Mouse (Mus musculus) megakaryocyte, embryonic 14.5 days (primary cell): ENCODE data around the gene Dnmt3b. TPM values are rescaled to one million over a fixed set of nuclear protein-coding genes. Genes with fewer than 3 reads are reported as not detected.
"Not testable (repeated sequence)": the region's sequence is repeated elsewhere in the genome, so short reads cannot be mapped to it uniquely, and the experiment has no call there.

ENCODE experiments used
- H3K27me3 ChIP-seq: replicated peaks from 2 replicates; pipeline ENCODE3; 2012; ENCODE audit warnings: inconsistent platforms
- H3K36me3 ChIP-seq: replicated peaks from 2 replicates; pipeline ENCODE3; 2012; ENCODE audit warnings: low read length, inconsistent platforms, mixed read lengths
- H3K4me1 ChIP-seq: 2 replicates; pipeline ENCODE4 v1.6.1; 2012; ENCODE audit warnings: inconsistent platforms
- H3K4me3 ChIP-seq: replicated peaks from 2 replicates; pipeline ENCODE3; 2012; ENCODE audit warnings: moderate library complexity, mild to moderate bottlenecking, inconsistent platforms
- H3K9me3 ChIP-seq: 2 replicates; pipeline ENCODE4 v1.6.1; 2012; ENCODE audit warnings: inconsistent platforms
- FLI1 ChIP-seq: IDR thresholded peaks from 2 replicates; pipeline ENCODE4 v1.6.1; 2012; ENCODE audit warnings: low read length, inconsistent platforms, mixed read lengths
- GATA1 ChIP-seq: IDR thresholded peaks from 3 replicates; pipeline ENCODE4 v1.6.1; 2012; ENCODE audit warnings: mixed read lengths, low read length, inconsistent platforms, borderline replicate concordance
- polyA plus RNA-seq: library from polyadenylated mRNA; stranded (reverse); fragments of >175 nt; gene quantifications from 2 replicates; pipeline ENCODE4 v1.2.3, GENCODE M21; 2012; ENCODE audit warnings: low replicate concordance; ENCODE audit not compliant: insufficient read depth

Gene Dnmt3b
- polyA plus RNA-seq, 1 experiment: 26.4 TPM

DNA sequence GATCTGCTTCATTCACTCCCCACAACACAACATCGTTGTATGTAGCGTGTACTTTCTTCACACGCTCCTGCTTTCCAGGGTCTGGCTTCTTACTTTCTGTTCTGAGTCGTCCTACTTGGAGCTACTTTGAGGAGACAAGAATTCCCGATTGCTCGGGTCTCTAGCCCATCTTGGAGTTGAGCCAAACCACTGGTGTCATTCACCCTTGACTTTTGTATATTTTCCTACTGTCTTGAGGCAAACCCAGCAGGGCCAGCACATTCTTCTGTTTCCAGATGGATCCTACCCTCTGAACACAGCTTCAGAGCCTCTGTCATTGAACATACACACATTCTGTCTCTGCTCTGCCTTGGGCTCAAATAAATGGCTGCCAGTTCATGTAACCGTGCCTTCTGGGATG, 16.2 kb downstream of the Dnmt3b start:
- H3K27me3 ChIP-seq: no peaks in the 10 kb centered on the region
- peaks cover 97% of the 10 kb centered on the region for H3K36me3 ChIP-seq
- TF ChIP-seq GATA1 (no peak), FLI1 (no peak)
- H3K4me1 ChIP-seq: peaks cover 12% of the 10 kb centered on the region
- no peak overlapping the region for H3K4me3 ChIP-seq
- H3K9me3 ChIP-seq: no peaks in the 10 kb centered on the region

DNA sequence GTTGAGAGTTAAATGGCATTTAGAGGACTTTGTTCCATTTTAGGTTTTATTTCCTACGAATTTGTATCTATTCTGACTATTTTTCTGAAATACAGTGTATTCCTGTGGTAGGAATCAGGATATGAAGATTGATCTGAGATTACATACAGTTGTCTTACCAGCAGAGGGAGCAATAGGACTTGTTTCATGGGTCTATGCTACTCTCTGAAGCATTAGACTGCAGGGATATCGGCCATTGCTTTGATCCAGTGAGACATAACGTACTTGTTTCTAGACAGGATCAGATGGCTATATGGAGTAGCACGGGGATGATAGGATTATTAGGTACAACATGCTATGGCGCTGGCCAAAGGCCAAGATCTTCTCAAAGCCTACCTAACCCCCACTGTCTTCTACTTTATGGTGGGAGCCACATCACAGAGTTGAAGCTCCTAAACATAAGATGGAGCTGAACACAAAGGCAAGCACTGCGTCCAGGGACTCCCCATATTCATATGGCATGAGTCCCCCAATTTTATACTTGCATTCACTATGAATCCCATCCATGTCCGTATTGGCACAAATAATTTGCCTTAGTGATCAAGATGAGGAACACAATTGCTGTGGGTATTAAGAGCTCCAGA, 19.6 kb downstream of the Dnmt3b start:
- Histone ChIP-seq H3K9me3 (no peaks in the 10 kb centered on the region), H3K4me1 (no peaks in the 10 kb centered on the region), H3K4me3 (no peak overlapping the region), H3K27me3 (no peaks in the 10 kb centered on the region), H3K36me3 (peaks cover 97% of the 10 kb centered on the region)
- no peak for TF ChIP-seq FLI1
- no peak for TF ChIP-seq GATA1

DNA sequence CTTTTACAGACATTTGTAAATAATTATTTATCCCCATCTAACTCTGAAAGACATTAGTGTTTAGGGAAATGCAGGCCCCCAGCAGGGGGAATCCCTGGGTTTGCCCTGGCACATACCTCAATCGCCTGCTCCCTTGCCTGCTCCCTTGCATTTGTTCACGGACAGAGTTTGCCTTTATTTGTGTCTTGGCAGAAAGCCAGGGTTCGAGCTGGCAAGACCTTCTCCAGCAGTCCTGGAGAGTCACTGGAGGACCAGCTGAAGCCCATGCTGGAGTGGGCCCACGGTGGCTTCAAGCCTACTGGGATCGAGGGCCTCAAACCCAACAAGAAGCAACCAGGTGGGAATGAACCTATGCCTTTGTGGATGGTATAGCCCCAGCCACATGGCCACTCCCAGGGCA, 20.9 kb downstream of the Dnmt3b start:
- no peak for TF ChIP-seq GATA1
- no peak for TF ChIP-seq FLI1
- Histone ChIP-seq H3K4me1 (no peaks in the 10 kb centered on the region), H3K27me3 (no peaks in the 10 kb centered on the region), H3K4me3 (no peak overlapping the region), H3K36me3 (peaks cover 93% of the 10 kb centered on the region), H3K9me3 (no peaks in the 10 kb centered on the region)

DNA sequence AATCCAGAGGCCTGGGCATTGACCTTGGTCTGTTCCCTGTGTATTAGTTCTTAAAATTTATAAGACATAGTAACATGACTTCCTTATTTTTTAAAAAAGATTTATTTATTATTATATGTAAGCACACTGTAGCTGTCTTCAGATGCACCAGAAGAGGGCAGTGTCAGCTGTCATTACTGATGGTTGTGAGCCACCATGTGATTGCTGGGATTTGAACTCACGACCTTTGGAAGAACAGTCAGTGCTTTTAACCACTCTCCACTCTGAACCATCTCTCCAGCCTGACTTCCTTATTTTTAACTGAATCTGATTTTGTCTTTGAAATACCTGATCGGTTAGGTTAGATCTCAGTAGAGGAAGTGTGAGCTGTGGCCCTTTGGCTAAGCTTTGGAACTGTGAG, 23.4 kb downstream of the Dnmt3b start:
- H3K4me3 ChIP-seq: no peak overlapping the region
- no peaks in the 10 kb centered on the region for H3K27me3 ChIP-seq
- H3K36me3 ChIP-seq: peaks cover 89% of the 10 kb centered on the region
- no peak for TF ChIP-seq GATA1
- no peak for TF ChIP-seq FLI1
- H3K4me1 ChIP-seq: 0 out of 2 replicates have a peak, but pooled peaks cover 3% of the 10 kb centered on the region
- no peaks in the 10 kb centered on the region for H3K9me3 ChIP-seq

DNA sequence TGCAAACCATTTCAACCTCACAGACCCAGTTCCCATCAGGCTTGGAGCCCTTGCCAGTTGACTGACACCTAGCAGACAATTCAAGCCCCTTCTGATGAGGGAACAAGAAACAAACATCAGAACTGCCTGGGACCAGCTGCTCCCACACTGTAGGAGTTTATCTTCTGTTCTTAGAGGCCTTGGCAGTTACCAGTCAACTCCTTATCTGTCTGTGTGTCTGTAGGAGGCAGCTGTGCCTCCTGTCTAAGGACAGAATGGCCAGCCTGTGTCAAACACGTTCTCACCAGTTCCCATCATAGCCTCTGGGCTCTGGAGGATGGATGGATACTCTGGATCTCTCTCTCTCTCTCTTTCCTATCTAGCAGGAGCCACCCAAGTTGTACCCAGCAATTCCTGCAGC, 26.1 kb downstream of the Dnmt3b start:
- not testable (repeated sequence) for H3K4me3 ChIP-seq, H3K9me3 ChIP-seq, H3K27me3 ChIP-seq
- H3K4me1 ChIP-seq: peaks cover 14% of the 10 kb centered on the region
- peaks cover 88% of the 10 kb centered on the region for H3K36me3 ChIP-seq

DNA sequence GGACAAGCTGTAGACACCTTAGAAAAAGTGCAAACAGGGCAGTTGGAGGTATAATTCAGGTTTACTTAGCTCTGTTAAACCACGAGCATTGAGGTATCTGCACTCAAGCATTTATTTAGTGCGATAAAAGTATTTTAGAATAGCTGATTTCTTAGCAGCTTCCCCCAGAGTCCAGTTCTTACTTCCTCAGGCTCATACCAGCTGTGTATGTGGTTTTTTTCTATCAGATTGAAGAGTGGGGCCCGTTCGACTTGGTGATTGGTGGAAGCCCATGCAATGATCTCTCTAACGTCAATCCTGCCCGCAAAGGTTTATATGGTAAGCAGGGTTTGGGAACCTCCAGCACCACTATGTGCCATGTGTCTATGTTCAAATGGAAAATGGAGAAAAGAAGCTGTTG, 27.7 kb downstream of the Dnmt3b start:
- Histone ChIP-seq H3K27me3 (no peaks in the 10 kb centered on the region), H3K9me3 (no peaks in the 10 kb centered on the region), H3K4me1 (peaks cover 17% of the 10 kb centered on the region), H3K36me3 (peaks cover 88% of the 10 kb centered on the region), H3K4me3 (no peak overlapping the region)
- TF ChIP-seq FLI1 (no peak), GATA1 (no peak)

DNA sequence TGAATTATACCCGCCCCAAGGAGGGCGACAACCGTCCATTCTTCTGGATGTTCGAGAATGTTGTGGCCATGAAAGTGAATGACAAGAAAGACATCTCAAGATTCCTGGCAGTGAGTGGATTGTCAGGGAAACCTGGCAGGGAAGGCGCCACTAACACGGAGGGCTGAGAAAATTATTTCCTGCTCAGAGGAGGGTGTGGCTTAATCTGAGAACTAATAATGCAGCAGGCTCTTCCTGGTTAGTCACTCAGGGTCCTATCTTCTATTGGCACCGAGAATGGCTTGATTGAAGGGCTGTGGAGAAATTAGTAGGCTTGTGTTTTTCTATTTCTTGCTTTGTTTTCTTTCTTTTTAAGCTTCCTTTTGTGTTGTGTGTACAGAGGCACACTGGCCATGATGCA, 28.3 kb downstream of the Dnmt3b start:
- peaks cover 89% of the 10 kb centered on the region for H3K36me3 ChIP-seq
- H3K4me1 ChIP-seq: peaks cover 17% of the 10 kb centered on the region
- no peak overlapping the region for H3K4me3 ChIP-seq
- H3K27me3 ChIP-seq: no peaks in the 10 kb centered on the region
- TF ChIP-seq FLI1 (no peak), GATA1 (no peak)
- H3K9me3 ChIP-seq: no peaks in the 10 kb centered on the region

DNA sequence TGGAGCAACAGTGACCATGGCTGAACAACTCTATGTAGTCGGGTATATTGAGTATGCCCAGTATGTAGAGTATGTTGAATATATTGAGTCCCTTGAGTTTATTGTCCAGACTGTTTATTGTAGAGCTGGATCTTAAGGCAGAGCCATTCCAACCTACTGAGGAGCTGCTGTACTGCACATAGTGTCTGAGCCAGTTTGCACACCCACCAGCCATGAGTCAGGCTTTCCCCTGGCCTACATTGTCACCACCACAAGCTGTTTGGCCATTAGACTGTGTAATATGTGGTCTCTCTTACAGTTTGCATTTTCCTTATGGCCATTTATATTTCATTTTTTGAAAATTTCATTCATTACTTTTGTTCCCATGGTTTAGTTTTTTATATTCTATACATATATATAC, 30.7 kb downstream of the Dnmt3b start:
- TF ChIP-seq FLI1: no peak
- H3K4me1 ChIP-seq: peaks cover 17% of the 10 kb centered on the region
- no peaks in the 10 kb centered on the region for H3K27me3 ChIP-seq
- H3K4me3 ChIP-seq: no peak overlapping the region
- peaks cover 83% of the 10 kb centered on the region for H3K36me3 ChIP-seq
- no peaks in the 10 kb centered on the region for H3K9me3 ChIP-seq

DNA sequence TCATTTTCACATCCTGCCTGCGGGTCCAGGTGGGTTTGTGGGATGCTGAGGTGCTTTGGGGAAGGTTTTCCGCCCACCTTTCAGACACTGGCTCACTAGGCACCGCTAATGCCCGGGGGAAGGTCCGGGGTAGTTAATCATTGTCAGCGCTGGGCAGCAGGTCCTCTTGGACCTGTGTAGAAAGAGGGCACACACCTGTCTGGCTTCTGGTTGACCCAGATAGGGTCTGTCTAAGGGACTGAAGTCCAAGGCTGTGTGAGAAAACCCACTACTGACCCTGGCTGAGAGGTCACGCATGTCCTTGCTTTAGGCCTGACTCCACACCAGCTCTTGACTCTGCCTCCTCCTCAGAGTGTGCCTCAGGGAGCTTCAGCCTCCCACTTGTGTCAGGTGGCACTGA, 44.2 kb downstream of the Dnmt3b start:
- peaks cover 22% of the 10 kb centered on the region for H3K4me1 ChIP-seq
- H3K36me3 ChIP-seq, H3K27me3 ChIP-seq, H3K4me3 ChIP-seq, H3K9me3 ChIP-seq: not testable (repeated sequence)

DNA sequence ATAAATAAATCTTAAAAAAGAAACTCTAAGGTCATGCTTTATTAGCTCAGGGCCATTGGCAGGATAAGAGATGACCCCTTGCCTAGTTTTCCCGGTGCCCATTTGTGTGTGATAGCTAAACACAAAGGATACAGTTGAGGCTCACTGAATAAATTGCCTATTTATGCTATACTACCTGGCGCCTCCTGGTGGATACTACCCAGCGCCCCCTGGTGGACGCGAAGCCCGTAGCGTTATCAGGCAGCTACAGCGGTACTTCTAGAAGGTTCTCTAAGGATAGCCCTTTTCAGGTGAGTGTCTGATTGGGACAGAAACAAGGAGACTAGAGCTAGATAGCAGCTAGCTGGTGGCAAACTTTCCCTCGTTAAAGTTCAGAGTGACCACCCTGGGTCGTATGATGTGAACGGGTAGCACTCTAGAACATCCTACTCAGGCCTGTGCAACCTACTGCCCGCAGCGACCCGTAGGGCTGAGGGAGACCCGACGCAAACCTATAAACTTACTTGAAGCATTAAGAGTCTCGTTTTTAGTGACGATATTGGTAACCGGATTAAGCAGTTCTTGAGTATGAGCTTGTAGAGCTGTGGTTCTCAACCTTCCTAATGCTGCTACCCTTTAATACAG, 45.3 kb downstream of the Dnmt3b start:
- Histone ChIP-seq H3K9me3 (no peaks in the 10 kb centered on the region), H3K27me3 (peaks cover 5% of the 10 kb centered on the region), H3K4me3 (no peak overlapping the region), H3K4me1 (peaks cover 17% of the 10 kb centered on the region), H3K36me3 (no peaks in the 10 kb centered on the region)
- TF ChIP-seq GATA1 (no peak), FLI1 (no peak)

DNA sequence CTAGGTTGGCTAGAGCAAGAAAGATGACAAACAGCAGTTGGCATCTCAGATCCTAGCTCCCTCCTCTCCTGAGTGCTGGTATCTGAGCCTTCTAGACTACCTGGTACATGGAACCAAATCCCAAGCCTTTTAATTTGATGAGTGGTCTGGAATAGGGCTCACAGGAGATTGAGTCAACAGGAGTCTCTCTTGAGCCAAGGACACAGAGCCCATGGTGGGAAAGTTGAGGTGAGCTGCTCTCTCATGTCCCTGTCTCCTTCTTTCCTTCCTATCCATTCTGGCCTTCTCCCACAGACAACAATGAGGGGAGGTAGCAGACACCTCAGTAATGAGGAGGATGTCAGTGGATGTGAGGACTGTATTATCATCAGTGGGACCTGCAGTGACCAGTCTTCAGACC, 47.1 kb downstream of the Dnmt3b start, which contains the start of gene Dnmt3c:
TSS of gene Dnmt3c (plus strand) at position 301 of the 400 bp plus-strand sequence.
- Histone ChIP-seq H3K9me3 (peaks cover 4% of the 10 kb centered on the region; the same call in 1 of the 2 replicates), H3K4me3 (no peak within 1 kb of the TSS), H3K36me3 (no peaks in the 10 kb centered on the region), H3K27me3 (peaks cover 5% of the 10 kb centered on the region), H3K4me1 (peaks cover 17% of the 10 kb centered on the region)
- TF ChIP-seq GATA1 (no peak), FLI1 (no peak)
